Mouse (Mus musculus) G1E (cell line): ENCODE measurements around the gene Cypt15. TPM values are rescaled to one million over a fixed set of nuclear protein-coding genes. Genes with fewer than 3 reads are reported as not detected.
"Not testable (repeated sequence)": the region's sequence is repeated elsewhere in the genome, so short reads cannot be mapped to it uniquely, and the experiment has no call there.

Experiments used
- ATAC-seq: 2 replicates; pipeline ENCODE4 v1.8.0; 2016; ENCODE audit warnings: mild to moderate bottlenecking; ENCODE audit not compliant: insufficient number of reproducible peaks, poor library complexity, low FRiP score, severe bottlenecking; ENCODE audit errors: extremely low read depth
- DNase-seq: peaks from one replicate; pipeline ENCODE4 v3.0.0; 2012; ENCODE audit warnings: low spot score
- H3K27me3 ChIP-seq: 2 replicates; pipeline ENCODE4 v1.6.1; 2012; ENCODE audit warnings: mild to moderate bottlenecking, low read length, inconsistent platforms; ENCODE audit not compliant: insufficient read depth
- H3K36me3 ChIP-seq: replicated peaks from 2 replicates; pipeline ENCODE3; 2012; ENCODE audit warnings: mild to moderate bottlenecking, inconsistent platforms
- H3K4me1 ChIP-seq: 2 replicates; pipeline ENCODE4 v1.6.1; 2012; ENCODE audit warnings: low read depth, low read length, inconsistent platforms, mixed read lengths; ENCODE audit not compliant: insufficient read depth
- H3K4me3 ChIP-seq: 2 replicates; pipeline ENCODE4 v1.5.1; 2012; ENCODE audit warnings: low read depth, mild to moderate bottlenecking, inconsistent platforms, low read length, moderate library complexity, mixed read lengths
- H3K9me3 ChIP-seq: replicated peaks from 2 replicates; pipeline ENCODE4 v1.6.1; 2012; ENCODE audit warnings: inconsistent platforms
- CTCF ChIP-seq: IDR thresholded peaks from 2 replicates; pipeline ENCODE4 v1.5.1; 2012; ENCODE audit warnings: low read depth, low read length, inconsistent platforms, mixed read lengths
- GATA1 ChIP-seq: IDR thresholded peaks from 2 replicates; pipeline ENCODE4 v1.6.1; 2012; ENCODE audit warnings: borderline replicate concordance, low read length, inconsistent platforms, mixed read lengths
- GATA2 ChIP-seq: IDR thresholded peaks from 2 replicates; pipeline ENCODE4 v1.6.1; 2012; ENCODE audit warnings: low read depth, low read length, inconsistent platforms, borderline replicate concordance
- POLR2AphosphoS5 ChIP-seq: IDR thresholded peaks from 2 replicates; pipeline ENCODE4 v1.6.1; 2012; ENCODE audit warnings: low read depth, low read length, inconsistent platforms; ENCODE audit not compliant: insufficient replicate concordance
- TAL1 ChIP-seq: conservative IDR thresholded peaks from 2 replicates; pipeline ENCODE4 v1.6.1; 2012; ENCODE audit warnings: low read depth, low read length, inconsistent platforms, mixed read lengths
- polyA plus RNA-seq: library from polyadenylated mRNA; stranded (reverse); fragments of >175 nt; gene quantifications from 2 replicates; pipeline ENCODE4 v1.2.3, GENCODE M21; 2012
- total RNA-seq, 2 experiments: library from RNA; stranded (forward) in 1 of 2; stranded (reverse) in 1 of 2; fragments of 200-1000 nt in 1 of 2; fragments of >200 nt in 1 of 2; fragmentation: Nextera tagmentation in 1 of 2; gene quantifications; 2 replicates each; pipeline ENCODE4 v1.2.3; 2014 to 2017

Gene Cypt15
- total RNA-seq (2014; fragmentation: Nextera tagmentation) (not detected in 2 replicates), total RNA-seq (2017) (not detected in 2 replicates), polyA plus RNA-seq (not detected in 2 replicates)

GRCm38 (mm10) chrX:39345967-39346366 is at the start of gene Cypt15:
Gene Cypt15 (plus strand): TSS chrX:39346267.
- not testable (repeated sequence) for H3K4me1 ChIP-seq, H3K9me3 ChIP-seq, ATAC-seq, H3K36me3 ChIP-seq, H3K27me3 ChIP-seq, H3K4me3 ChIP-seq, DNase-seq

- Histone ChIP-seq H3K4me1 (no peaks in the 10 kb centered on the region), H3K27me3 (no peaks in the 10 kb centered on the region), H3K4me3 (no peak overlapping the region), H3K9me3 (no peaks in the 10 kb centered on the region), H3K36me3 (no peaks in the 10 kb centered on the region)
- DNase-seq (no peak), ATAC-seq (no peak)
- no peak for TF ChIP-seq TAL1
- TF ChIP-seq CTCF, result no peak
- no peak for TF ChIP-seq POLR2AphosphoS5
- TF ChIP-seq GATA1, result no peak
Observed at GRCm38 (mm10) chrX:39370932-39371331, 24.9 kb downstream of the Cypt15 start.

GRCm38 (mm10) chrX:39378830-39379229 is 32.8 kb downstream of the Cypt15 start:
- Histone ChIP-seq H3K36me3 (no peaks in the 10 kb centered on the region), H3K4me3 (no peak overlapping the region), H3K9me3 (no peaks in the 10 kb centered on the region), H3K4me1 (no peaks in the 10 kb centered on the region), H3K27me3 (no peaks in the 10 kb centered on the region)
- DNase-seq (no peak), ATAC-seq (no peak)
- TF ChIP-seq TAL1 (no peak), CTCF (no peak), GATA1 (no peak), POLR2AphosphoS5 (no peak), GATA2 (no peak)

GRCm38 (mm10) chrX:39383806-39384205 is 37.7 kb downstream of the Cypt15 start:
- no peaks in the 10 kb centered on the region for H3K27me3 ChIP-seq
- H3K4me3 ChIP-seq, result no peak overlapping the region
- no peaks in the 10 kb centered on the region for H3K36me3 ChIP-seq
- no peak for DNase-seq
- H3K4me1 ChIP-seq, result no peaks in the 10 kb centered on the region
- ATAC-seq, result no peak
- TF ChIP-seq CTCF, result no peak
- TF ChIP-seq GATA2, result no peak
- no peak for TF ChIP-seq TAL1
- TF ChIP-seq GATA1, result no peak
- no peak for TF ChIP-seq POLR2AphosphoS5
- no peaks in the 10 kb centered on the region for H3K9me3 ChIP-seq
